Mouse (Mus musculus): ENCODE measurements around the gene Timm50. TPM values are rescaled to one million over a fixed set of nuclear protein-coding genes. Genes with fewer than 3 reads are reported as not detected.

The Timm50 gene
- polyA plus RNA-seq, 1 experiment from 2014 or later = 193 TPM

DNA sequence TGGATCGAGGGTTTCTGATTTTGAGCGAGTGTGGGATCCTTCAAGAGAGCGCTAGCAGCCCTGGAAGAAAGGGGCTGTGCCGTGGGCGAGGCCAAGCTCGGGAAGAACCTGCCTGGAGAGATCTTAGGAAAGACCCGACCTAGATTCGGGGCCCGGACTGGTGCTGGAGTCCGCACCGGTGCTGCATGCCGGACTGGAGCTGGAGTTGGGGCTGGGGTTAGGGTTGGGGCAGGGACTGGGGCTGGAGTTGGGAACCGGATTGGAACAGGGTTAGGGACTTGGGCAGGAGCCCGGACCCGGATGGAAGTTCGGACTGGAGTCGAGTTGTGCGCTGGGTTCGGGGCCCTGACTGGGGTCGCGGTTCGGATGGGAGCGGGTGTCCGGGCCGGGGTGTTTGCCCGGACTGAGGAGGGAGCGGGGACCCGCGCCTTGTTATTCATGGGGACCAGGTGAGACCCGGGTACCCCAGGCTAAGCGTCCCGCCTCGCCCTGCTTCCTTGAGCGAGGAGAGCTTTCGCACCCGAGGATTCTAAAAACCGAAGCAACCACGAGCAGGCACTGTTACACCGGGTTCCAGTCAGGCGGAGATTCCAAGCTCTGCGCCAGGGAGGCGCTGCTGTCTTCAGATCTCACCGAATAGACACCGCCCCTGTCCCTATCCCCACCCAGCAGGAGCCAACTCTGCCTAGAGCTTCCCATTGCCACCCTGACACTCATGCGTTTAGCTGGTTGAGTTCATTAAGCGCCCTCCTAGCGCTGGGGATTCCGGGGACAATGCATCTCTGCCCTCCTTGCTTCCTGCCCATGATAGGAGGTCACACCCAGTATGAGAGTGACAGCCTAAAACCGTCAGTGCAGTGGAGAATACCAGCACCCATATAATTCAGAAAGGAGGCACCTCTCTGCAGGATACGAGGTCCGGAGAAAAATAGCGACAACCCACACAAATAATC is 21.0 kb downstream of the Timm50 start, which contains the start of gene Selenov:
Gene Selenov, minus strand, starts transcription at position 549 of the 953 bp plus-strand sequence.
- under 1% methylated on average over 51 of the region's 52 CpGs for WGBS
- peak within 1 kb of the TSS; percentile 50 for H3K4me2 ChIP-seq (replicated peaks)
- peak within 1 kb of the TSS; percentile 35; the same call in 1 of the 2 replicates for H3K9ac ChIP-seq (replicated peaks)
- H3K9me3 ChIP-seq = no peaks in the 10 kb centered on the region
- ATAC-seq (ENCODE audit: low FRiP score, low read depth) = peak; percentile 28; the same call in 1 of the 2 replicates
- peaks cover 79% of the 10 kb centered on the region for H3K27me3 ChIP-seq
- H3K4me3 ChIP-seq = peak within 1 kb of the TSS; percentile 31
- no peak within 1 kb of the TSS for H3K27ac ChIP-seq (replicated peaks)
- peaks cover under 1% of the 10 kb centered on the region; the same call in 1 of the 2 replicates for H3K36me3 ChIP-seq
- H3K4me1 ChIP-seq = peaks cover 35% of the 10 kb centered on the region

DNA sequence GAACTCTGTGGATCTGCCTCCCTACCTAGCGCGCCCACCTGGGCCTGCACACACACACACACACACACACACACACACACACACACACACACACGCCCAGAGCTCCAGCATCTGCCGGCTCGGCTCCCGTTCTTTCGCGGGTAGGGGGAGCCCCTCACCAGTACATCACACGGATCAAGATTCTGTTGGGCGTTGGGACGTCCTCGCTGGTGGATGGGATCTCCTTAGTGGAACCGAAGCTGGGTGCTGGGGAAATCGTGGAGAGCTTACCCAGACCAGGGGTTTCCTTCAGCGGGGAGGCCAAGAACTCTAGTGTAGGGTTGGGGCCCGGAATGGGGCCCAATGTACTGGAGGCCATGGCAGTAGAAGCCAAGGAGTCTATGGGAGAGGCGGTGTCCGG is 21.7 kb downstream of the Timm50 start:
- Histone ChIP-seq H3K36me3 (no peaks in the 10 kb centered on the region; the same call in 1 of the 2 replicates), H3K27ac (replicated peaks) (no peak overlapping the region), H3K4me3 (peak overlapping the region; percentile 31), H3K9me3 (no peaks in the 10 kb centered on the region), H3K27me3 (peaks cover 71% of the 10 kb centered on the region), H3K4me1 (peaks cover 34% of the 10 kb centered on the region), H3K9ac (replicated peaks) (peak overlapping the region; percentile 35; the same call in 1 of the 2 replicates), H3K4me2 (replicated peaks) (peak overlapping the region; percentile 50)
- whole genome bisulfite sequencing = 1% methylated on average over 16 of the region's 18 CpGs
- peak; percentile 25; the same call in 1 of the 2 replicates for ATAC-seq (ENCODE audit: low FRiP score, low read depth)

DNA sequence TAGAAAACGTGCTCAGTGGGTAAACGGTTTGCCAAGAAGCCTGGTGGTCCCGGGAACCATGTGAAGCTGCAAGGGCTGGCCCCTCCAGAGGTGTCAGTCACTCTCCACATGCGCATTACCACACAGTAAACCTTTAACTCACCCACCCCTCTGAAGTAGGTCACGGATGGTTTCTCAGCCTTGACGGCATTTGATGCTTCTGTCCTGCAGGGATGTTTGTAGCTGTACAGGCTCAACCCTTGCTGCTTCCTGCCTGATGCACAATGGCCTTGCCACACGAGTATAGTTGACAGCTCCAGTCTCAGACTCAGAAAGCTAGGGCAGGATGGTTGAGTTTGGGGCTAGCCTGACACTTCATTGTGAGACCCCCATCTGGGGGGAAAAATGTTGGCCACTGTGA is 31.2 kb downstream of the Timm50 start:
- 80% methylated on average over 7 of the region's 7 CpGs for WGBS
- no peak overlapping the region for H3K4me3 ChIP-seq
- no peaks in the 10 kb centered on the region for H3K27me3 ChIP-seq
- H3K4me2 ChIP-seq (replicated peaks) = no peak overlapping the region
- no peaks in the 10 kb centered on the region for H3K36me3 ChIP-seq
- no peak for ATAC-seq (ENCODE audit: low FRiP score, low read depth)
- H3K27ac ChIP-seq (replicated peaks) = no peak overlapping the region
- H3K9me3 ChIP-seq = no peaks in the 10 kb centered on the region
- no peak overlapping the region for H3K9ac ChIP-seq (replicated peaks)
- H3K4me1 ChIP-seq = peaks cover 14% of the 10 kb centered on the region

DNA sequence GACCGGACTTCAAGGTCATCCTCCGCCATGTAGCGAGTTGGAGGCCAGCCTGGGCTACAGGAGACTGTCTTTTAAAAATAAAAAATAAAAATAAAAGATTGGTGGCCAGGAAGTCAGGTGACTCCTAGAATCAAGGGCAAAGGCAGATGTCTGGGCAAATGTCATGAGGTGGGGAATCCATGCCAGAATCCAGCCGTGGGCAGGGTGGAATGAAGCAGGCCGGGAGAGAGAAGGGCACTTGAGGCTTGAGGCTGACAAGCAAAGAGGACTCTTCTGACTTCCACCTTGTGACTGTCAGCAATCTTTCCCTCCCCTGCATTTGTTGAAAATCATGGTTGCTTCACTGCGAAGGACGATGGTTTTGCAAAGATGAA is 33.6 kb downstream of the Timm50 start:
- H3K9me3 ChIP-seq = no peaks in the 10 kb centered on the region
- peak overlapping the region; percentile 63 for H3K4me2 ChIP-seq (replicated peaks)
- peaks cover 1% of the 10 kb centered on the region for H3K36me3 ChIP-seq
- peak overlapping the region; percentile 86 for H3K27ac ChIP-seq (replicated peaks)
- no peaks in the 10 kb centered on the region for H3K27me3 ChIP-seq
- peaks cover 14% of the 10 kb centered on the region for H3K4me1 ChIP-seq
- 85% methylated on average over 7 of the region's 7 CpGs for WGBS
- peak overlapping the region; percentile 85 for H3K9ac ChIP-seq (replicated peaks)
- H3K4me3 ChIP-seq = peak overlapping the region; percentile 71
- no peak for ATAC-seq (ENCODE audit: low FRiP score, low read depth)

GRCm38 (mm10) chr7:28277615-28278278 is 34.1 kb downstream of the Timm50 start, which contains the start of gene Eid2b:
TSS of gene Eid2b (plus strand) at chr7:28277739.
- Histone ChIP-seq H3K36me3 (peaks cover 6% of the 10 kb centered on the region), H3K27me3 (no peaks in the 10 kb centered on the region), H3K4me3 (peak within 1 kb of the TSS; percentile 71), H3K9me3 (no peaks in the 10 kb centered on the region), H3K4me2 (replicated peaks) (peak within 1 kb of the TSS; percentile 63), H3K9ac (replicated peaks) (peak within 1 kb of the TSS; percentile 85), H3K27ac (replicated peaks) (peak within 1 kb of the TSS; percentile 86), H3K4me1 (peaks cover 14% of the 10 kb centered on the region)
- peak; percentile 85 for ATAC-seq (ENCODE audit: low FRiP score, low read depth)
- WGBS = 4% methylated on average over 68 of the region's 68 CpGs

DNA sequence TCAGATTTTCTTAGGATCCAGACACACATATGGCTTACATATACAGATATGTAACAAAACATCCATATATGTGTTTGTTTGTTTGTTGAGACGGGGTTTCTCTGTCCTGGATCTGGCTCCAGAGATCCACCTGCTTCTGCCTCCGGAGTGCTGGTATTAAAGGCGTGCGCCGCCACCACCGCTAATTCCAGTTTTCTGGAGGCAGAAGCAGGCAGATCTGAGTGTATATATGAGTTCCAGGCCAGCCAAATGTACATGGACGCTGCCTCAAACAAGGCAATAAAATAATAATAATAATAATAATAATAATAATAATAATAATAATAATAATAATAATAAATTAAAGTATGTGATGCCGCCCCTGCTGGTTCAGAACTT is 34.6 kb downstream of the Timm50 start:
- Histone ChIP-seq H3K27me3 (no peaks in the 10 kb centered on the region), H3K9me3 (no peaks in the 10 kb centered on the region), H3K4me2 (replicated peaks) (no peak overlapping the region), H3K4me1 (peaks cover 14% of the 10 kb centered on the region), H3K27ac (replicated peaks) (no peak overlapping the region), H3K36me3 (peaks cover 12% of the 10 kb centered on the region), H3K4me3 (no peak overlapping the region), H3K9ac (replicated peaks) (no peak overlapping the region)
- WGBS = 59% methylated on average over 8 of the region's 8 CpGs
- peak; percentile 38; the same call in 1 of the 2 replicates for ATAC-seq (ENCODE audit: low FRiP score, low read depth)

DNA sequence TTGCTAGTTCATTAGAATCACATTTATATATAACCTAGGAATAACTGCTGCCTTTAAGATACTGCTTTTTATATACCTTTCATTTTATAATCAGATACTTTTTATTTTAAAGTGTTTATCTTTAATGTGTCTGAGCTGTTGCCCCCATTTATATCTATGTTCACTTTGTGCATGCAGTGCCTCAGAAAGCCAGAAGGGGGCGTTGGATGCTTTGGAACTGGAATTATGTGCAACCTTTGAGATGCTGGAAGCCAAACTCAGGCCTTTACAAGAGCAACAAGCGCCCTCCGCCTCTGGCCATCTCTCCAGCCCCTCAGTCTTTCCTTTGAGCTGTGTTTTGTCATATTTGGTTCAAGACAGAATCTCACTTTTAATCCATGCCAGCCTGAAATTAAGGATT is 40.1 kb downstream of the Timm50 start:
- ATAC-seq (ENCODE audit: low FRiP score, low read depth) = no peak
- no peaks in the 10 kb centered on the region for H3K27me3 ChIP-seq
- no peak overlapping the region for H3K4me2 ChIP-seq (replicated peaks)
- no peaks in the 10 kb centered on the region for H3K9me3 ChIP-seq
- H3K4me3 ChIP-seq = no peak overlapping the region
- no peak overlapping the region for H3K27ac ChIP-seq (replicated peaks)
- peaks cover 11% of the 10 kb centered on the region for H3K4me1 ChIP-seq
- H3K9ac ChIP-seq (replicated peaks) = no peak overlapping the region
- peaks cover 35% of the 10 kb centered on the region for H3K36me3 ChIP-seq
- 73% methylated on average over 3 of the region's 3 CpGs for WGBS

DNA sequence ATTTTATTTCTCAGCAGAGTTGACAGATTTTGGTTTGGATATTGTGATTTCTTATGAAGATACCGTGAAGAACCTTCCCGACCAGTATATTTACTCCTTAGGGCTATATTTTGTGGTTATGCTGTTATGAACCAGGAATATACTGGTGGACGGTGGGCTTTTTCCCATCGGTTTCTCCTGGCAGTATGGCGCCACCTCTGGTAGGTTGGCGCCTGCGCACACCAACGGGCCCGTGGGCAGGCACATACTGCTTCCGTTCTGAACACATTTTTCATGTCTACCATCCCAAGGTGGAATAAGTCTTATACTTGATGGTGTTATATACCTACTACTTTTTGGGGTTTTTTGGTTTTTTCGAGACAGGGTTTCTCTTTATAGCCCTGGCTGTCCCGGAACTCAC is 42.5 kb downstream of the Timm50 start:
- H3K9ac ChIP-seq (replicated peaks) = no peak overlapping the region
- peaks cover 35% of the 10 kb centered on the region for H3K36me3 ChIP-seq
- WGBS = 93% methylated on average over 12 of the region's 12 CpGs
- H3K27ac ChIP-seq (replicated peaks) = no peak overlapping the region
- ATAC-seq (ENCODE audit: low FRiP score, low read depth) = no peak
- H3K27me3 ChIP-seq = 0 out of 2 replicates have a peak, but pooled peaks cover 7% of the 10 kb centered on the region
- H3K4me3 ChIP-seq = peak overlapping the region; percentile 89; the same call in 1 of the 2 replicates
- no peaks in the 10 kb centered on the region for H3K9me3 ChIP-seq
- H3K4me1 ChIP-seq = peaks cover 11% of the 10 kb centered on the region
- H3K4me2 ChIP-seq (replicated peaks) = no peak overlapping the region

GRCm38 (mm10) chr7:28268576-28268975 is 43.3 kb downstream of the Timm50 start:
- H3K4me1 ChIP-seq = peaks cover 11% of the 10 kb centered on the region
- H3K27ac ChIP-seq (replicated peaks) = peak overlapping the region; percentile 94
- peak overlapping the region; percentile 84 for H3K4me2 ChIP-seq (replicated peaks)
- 0 out of 2 replicates have a peak, but pooled peaks cover 7% of the 10 kb centered on the region for H3K27me3 ChIP-seq
- peak overlapping the region; percentile 89 for H3K4me3 ChIP-seq
- no peak for ATAC-seq (ENCODE audit: low FRiP score, low read depth)
- H3K9me3 ChIP-seq = no peaks in the 10 kb centered on the region
- WGBS = 34% methylated on average over 16 of the region's 16 CpGs
- H3K9ac ChIP-seq (replicated peaks) = peak overlapping the region; percentile 99
- peaks cover 35% of the 10 kb centered on the region for H3K36me3 ChIP-seq

DNA sequence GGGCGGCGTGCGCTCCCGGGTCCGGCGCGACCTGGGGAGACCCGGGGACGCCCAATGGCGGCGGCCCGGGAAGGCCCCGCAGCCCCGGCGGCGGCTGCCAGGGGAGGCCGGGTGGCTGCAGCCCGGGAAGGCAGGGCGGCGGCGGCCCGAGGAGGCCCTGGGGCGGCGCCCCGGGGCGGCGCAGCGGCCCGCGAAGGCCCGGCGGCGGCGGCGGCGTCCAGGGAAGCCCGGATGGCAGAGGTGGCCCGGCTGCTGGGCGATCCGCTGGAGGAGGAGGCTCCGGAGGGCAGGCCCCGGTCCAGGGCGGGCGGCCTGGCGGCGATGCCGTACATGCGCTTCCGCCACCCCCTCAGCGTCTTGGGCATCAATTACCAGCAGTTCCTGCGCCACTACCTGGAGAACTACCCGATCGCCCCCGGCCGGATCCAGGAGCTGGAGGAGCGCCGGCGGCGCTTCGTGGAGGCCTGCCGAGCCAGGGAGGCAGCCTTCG is 43.8 kb downstream of the Timm50 start:
- WGBS = under 1% methylated on average over 44 of the region's 62 CpGs

GRCm38 (mm10) chr7:28267129-28268041 is 44.5 kb downstream of the Timm50 start, which contains the start of gene Eid2:
TSS of gene Eid2 (plus strand) at chr7:28267881.
- peak within 1 kb of the TSS; percentile 84 for H3K4me2 ChIP-seq (replicated peaks)
- WGBS = 7% methylated on average over 57 of the region's 57 CpGs
- H3K9me3 ChIP-seq = no peaks in the 10 kb centered on the region
- H3K27me3 ChIP-seq = 0 out of 2 replicates have a peak, but pooled peaks cover 7% of the 10 kb centered on the region
- ATAC-seq (ENCODE audit: low FRiP score, low read depth) = peak; percentile 92
- peak within 1 kb of the TSS; percentile 89 for H3K4me3 ChIP-seq
- peak within 1 kb of the TSS; percentile 99 for H3K9ac ChIP-seq (replicated peaks)
- H3K36me3 ChIP-seq = peaks cover 25% of the 10 kb centered on the region
- H3K4me1 ChIP-seq = peaks cover 11% of the 10 kb centered on the region
- peak within 1 kb of the TSS; percentile 94 for H3K27ac ChIP-seq (replicated peaks)

More for the DNA sequence above, 43.8 kb downstream of the Timm50 start:
- Histone ChIP-seq H3K9me3 (no peaks in the 10 kb centered on the region), H3K4me2 (replicated peaks) (peak overlapping the region; percentile 84), H3K4me1 (peaks cover 11% of the 10 kb centered on the region), H3K27ac (replicated peaks) (peak overlapping the region; percentile 94), H3K36me3 (peaks cover 32% of the 10 kb centered on the region), H3K27me3 (0 out of 2 replicates have a peak, but pooled peaks cover 7% of the 10 kb centered on the region), H3K4me3 (peak overlapping the region; percentile 89), H3K9ac (replicated peaks) (peak overlapping the region; percentile 99)
- peak; percentile 83 for ATAC-seq (ENCODE audit: low FRiP score, low read depth)

Data from midbrain, embryonic 12.5 days (tissue).